Mouse (Mus musculus): Measurements from ENCODE around the gene Cxadr.
A peak's percentile ranks its signal among the peaks of the same experiment; 100 is the strongest.

Cxadr gene

GRCm38 (mm10) chr16:78301183-78301830, at the start of gene Cxadr:
Gene Cxadr, plus strand, starts transcription at chr16:78301489.
- peak; percentile 89 to 93 for DNase-seq

GRCm38 (mm10) chr16:78258989-78259388, 42.3 kb upstream of the Cxadr start:
- peak; percentile 65 to 73 for DNase-seq

- DNase-seq, result no peak
Observed at GRCm38 (mm10) chr16:78260070-78260879, 41.0 kb upstream of the Cxadr start.

- DNase-seq, result no peak
Observed at GRCm38 (mm10) chr16:78261520-78261919, 39.8 kb upstream of the Cxadr start.

- DNase-seq, result no peak
Observed at GRCm38 (mm10) chr16:78264442-78265150, 36.7 kb upstream of the Cxadr start.

GRCm38 (mm10) chr16:78265151-78265590, 36.1 kb upstream of the Cxadr start:
- peak; percentile 49 to 55 for DNase-seq

GRCm38 (mm10) chr16:78265826-78266225, 35.5 kb upstream of the Cxadr start:
- no peak for DNase-seq

- DNase-seq, result no peak
Observed at GRCm38 (mm10) chr16:78267453-78267852, 33.8 kb upstream of the Cxadr start.

GRCm38 (mm10) chr16:78268167-78268566, 33.1 kb upstream of the Cxadr start:
- no peak for DNase-seq

GRCm38 (mm10) chr16:78274825-78275455, 26.3 kb upstream of the Cxadr start:
- peak; percentile 13 to 21 for DNase-seq

GRCm38 (mm10) chr16:78277567-78277966, 23.7 kb upstream of the Cxadr start:
- no peak for DNase-seq

GRCm38 (mm10) chr16:78280093-78280881, 21.0 kb upstream of the Cxadr start:
- no peak for DNase-seq

- DNase-seq, result no peak
Observed at GRCm38 (mm10) chr16:78283231-78283630, 18.1 kb upstream of the Cxadr start.

- DNase-seq, result no peak
Observed at GRCm38 (mm10) chr16:78294051-78294450, 7.2 kb upstream of the Cxadr start.

GRCm38 (mm10) chr16:78294606-78295275, 6.5 kb upstream of the Cxadr start:
- DNase-seq, result no peak

GRCm38 (mm10) chr16:78295601-78296000, 5.7 kb upstream of the Cxadr start:
- no peak for DNase-seq

- DNase-seq, result no peak
Observed at GRCm38 (mm10) chr16:78296114-78296513, 5.2 kb upstream of the Cxadr start.

GRCm38 (mm10) chr16:78301831-78302677, 765 bp downstream of the Cxadr start:
- DNase-seq, result peak in 1 of 2 experiments; percentile 68

GRCm38 (mm10) chr16:78302678-78303050, 1.4 kb downstream of the Cxadr start:
- peak; percentile 42 to 50 for DNase-seq

GRCm38 (mm10) chr16:78305606-78306100, 4.4 kb downstream of the Cxadr start:
- no peak for DNase-seq

All from cerebellum, postnatal 10 days (tissue).